Mouse (Mus musculus): Measurements from ENCODE around the gene Frmd5. TPM values are rescaled to one million over a fixed set of nuclear protein-coding genes. Genes with fewer than 3 reads are reported as not detected.

Gene Frmd5
- polyA plus RNA-seq, 1 experiment: 8.8 TPM

- 38% methylated on average over 8 of the region's 8 CpGs for WGBS
- Histone ChIP-seq H3K4me1 (replicated peaks; ENCODE audit: control insufficient read depth, insufficient read depth, low read length) (no peaks in the 10 kb centered on the region), H3K36me3 (ENCODE audit: control insufficient read depth, insufficient read depth, low read length) (no peaks in the 10 kb centered on the region), H3K27ac (ENCODE audit: control insufficient read depth, insufficient read depth, low read length) (no peak overlapping the region), H3K27me3 (ENCODE audit: control insufficient read depth, insufficient read depth, low read length) (no peaks in the 10 kb centered on the region), H3K4me3 (ENCODE audit: control insufficient read depth, insufficient read depth, low read length) (no peak overlapping the region)
- TF ChIP-seq CTCF (IDR thresholded peaks at IDR 0.05; ENCODE audit: borderline replicate concordance, control insufficient read depth, extremely low read depth, insufficient read depth, low read length, poor library complexity): no peak
- TF ChIP-seq POLR2A (IDR thresholded peaks at IDR 0.05; ENCODE audit: control insufficient read depth, extremely low read depth, insufficient read depth, low read length, poor library complexity): no peak
- no peak for DNase-seq
Measured at GRCm38 (mm10) chr2:121758258-121758657, 48.6 kb downstream of the Frmd5 start.

- no peak for DNase-seq
- no peaks in the 10 kb centered on the region for H3K4me1 ChIP-seq (replicated peaks; ENCODE audit: control insufficient read depth, insufficient read depth, low read length)
- H3K36me3 ChIP-seq (ENCODE audit: control insufficient read depth, insufficient read depth, low read length): no peaks in the 10 kb centered on the region
- WGBS: 97% methylated on average over 1 of the region's 1 CpGs
- no peaks in the 10 kb centered on the region for H3K27me3 ChIP-seq (ENCODE audit: control insufficient read depth, insufficient read depth, low read length)
- no peak overlapping the region for H3K4me3 ChIP-seq (ENCODE audit: control insufficient read depth, insufficient read depth, low read length)
- H3K27ac ChIP-seq (ENCODE audit: control insufficient read depth, insufficient read depth, low read length): no peak overlapping the region
- TF ChIP-seq POLR2A (IDR thresholded peaks at IDR 0.05; ENCODE audit: control insufficient read depth, extremely low read depth, insufficient read depth, low read length, poor library complexity) (no peak), CTCF (IDR thresholded peaks at IDR 0.05; ENCODE audit: borderline replicate concordance, control insufficient read depth, extremely low read depth, insufficient read depth, low read length, poor library complexity) (no peak)
Measured at GRCm38 (mm10) chr2:121756336-121756735, 50.6 kb downstream of the Frmd5 start.

GRCm38 (mm10) chr2:121755056-121755455, 51.8 kb downstream of the Frmd5 start:
- no peak overlapping the region for H3K27ac ChIP-seq (ENCODE audit: control insufficient read depth, insufficient read depth, low read length)
- WGBS: 70% methylated on average over 6 of the region's 6 CpGs

GRCm38 (mm10) chr2:121750121-121750520, 56.8 kb downstream of the Frmd5 start:
- WGBS: 92% methylated on average over 6 of the region's 6 CpGs
- H3K4me3 ChIP-seq (ENCODE audit: control insufficient read depth, insufficient read depth, low read length): no peak overlapping the region
- H3K36me3 ChIP-seq (ENCODE audit: control insufficient read depth, insufficient read depth, low read length): no peaks in the 10 kb centered on the region
- no peaks in the 10 kb centered on the region for H3K4me1 ChIP-seq (replicated peaks; ENCODE audit: control insufficient read depth, insufficient read depth, low read length)
- TF ChIP-seq CTCF (IDR thresholded peaks at IDR 0.05; ENCODE audit: borderline replicate concordance, control insufficient read depth, extremely low read depth, insufficient read depth, low read length, poor library complexity): no peak
- TF ChIP-seq POLR2A (IDR thresholded peaks at IDR 0.05; ENCODE audit: control insufficient read depth, extremely low read depth, insufficient read depth, low read length, poor library complexity): no peak
- H3K27ac ChIP-seq (ENCODE audit: control insufficient read depth, insufficient read depth, low read length): no peak overlapping the region
- no peaks in the 10 kb centered on the region for H3K27me3 ChIP-seq (ENCODE audit: control insufficient read depth, insufficient read depth, low read length)
- no peak for DNase-seq

More at GRCm38 (mm10) chr2:121755056-121755455, 51.8 kb downstream of the Frmd5 start:
- H3K27me3 ChIP-seq (ENCODE audit: control insufficient read depth, insufficient read depth, low read length): no peaks in the 10 kb centered on the region
- TF ChIP-seq CTCF (IDR thresholded peaks at IDR 0.05; ENCODE audit: borderline replicate concordance, control insufficient read depth, extremely low read depth, insufficient read depth, low read length, poor library complexity) (no peak), POLR2A (IDR thresholded peaks at IDR 0.05; ENCODE audit: control insufficient read depth, extremely low read depth, insufficient read depth, low read length, poor library complexity) (no peak)
- H3K4me3 ChIP-seq (ENCODE audit: control insufficient read depth, insufficient read depth, low read length): no peak overlapping the region
- no peak for DNase-seq
- H3K4me1 ChIP-seq (replicated peaks; ENCODE audit: control insufficient read depth, insufficient read depth, low read length): no peaks in the 10 kb centered on the region
- H3K36me3 ChIP-seq (ENCODE audit: control insufficient read depth, insufficient read depth, low read length): no peaks in the 10 kb centered on the region

- no peak for DNase-seq
- no peak for TF ChIP-seq CTCF (IDR thresholded peaks at IDR 0.05; ENCODE audit: borderline replicate concordance, control insufficient read depth, extremely low read depth, insufficient read depth, low read length, poor library complexity)
- Histone ChIP-seq H3K4me1 (replicated peaks; ENCODE audit: control insufficient read depth, insufficient read depth, low read length) (no peaks in the 10 kb centered on the region), H3K4me3 (ENCODE audit: control insufficient read depth, insufficient read depth, low read length) (no peak overlapping the region), H3K36me3 (ENCODE audit: control insufficient read depth, insufficient read depth, low read length) (no peaks in the 10 kb centered on the region), H3K27me3 (ENCODE audit: control insufficient read depth, insufficient read depth, low read length) (no peaks in the 10 kb centered on the region), H3K27ac (ENCODE audit: control insufficient read depth, insufficient read depth, low read length) (no peak overlapping the region)
- 95% methylated on average over 2 of the region's 2 CpGs for WGBS
Measured at GRCm38 (mm10) chr2:121741151-121741550, 65.7 kb downstream of the Frmd5 start.

- DNase-seq: no peak
- H3K36me3 ChIP-seq (ENCODE audit: control insufficient read depth, insufficient read depth, low read length): no peaks in the 10 kb centered on the region
- no peak for TF ChIP-seq POLR2A (IDR thresholded peaks at IDR 0.05; ENCODE audit: control insufficient read depth, extremely low read depth, insufficient read depth, low read length, poor library complexity)
- TF ChIP-seq CTCF (IDR thresholded peaks at IDR 0.05; ENCODE audit: borderline replicate concordance, control insufficient read depth, extremely low read depth, insufficient read depth, low read length, poor library complexity): no peak
- H3K4me3 ChIP-seq (ENCODE audit: control insufficient read depth, insufficient read depth, low read length): no peak overlapping the region
- H3K27ac ChIP-seq (ENCODE audit: control insufficient read depth, insufficient read depth, low read length): no peak overlapping the region
- 95% methylated on average over 4 of the region's 4 CpGs for WGBS
- no peaks in the 10 kb centered on the region for H3K4me1 ChIP-seq (replicated peaks; ENCODE audit: control insufficient read depth, insufficient read depth, low read length)
- no peaks in the 10 kb centered on the region for H3K27me3 ChIP-seq (ENCODE audit: control insufficient read depth, insufficient read depth, low read length)
Measured at GRCm38 (mm10) chr2:121739410-121739809, 67.5 kb downstream of the Frmd5 start.

- no peaks in the 10 kb centered on the region for H3K36me3 ChIP-seq (ENCODE audit: control insufficient read depth, insufficient read depth, low read length)
- H3K4me1 ChIP-seq (replicated peaks; ENCODE audit: control insufficient read depth, insufficient read depth, low read length): no peaks in the 10 kb centered on the region
- no peak for TF ChIP-seq CTCF (IDR thresholded peaks at IDR 0.05; ENCODE audit: borderline replicate concordance, control insufficient read depth, extremely low read depth, insufficient read depth, low read length, poor library complexity)
- TF ChIP-seq POLR2A (IDR thresholded peaks at IDR 0.05; ENCODE audit: control insufficient read depth, extremely low read depth, insufficient read depth, low read length, poor library complexity): no peak
- H3K27ac ChIP-seq (ENCODE audit: control insufficient read depth, insufficient read depth, low read length): no peak overlapping the region
- 96% methylated on average over 7 of the region's 7 CpGs for WGBS
- no peaks in the 10 kb centered on the region for H3K27me3 ChIP-seq (ENCODE audit: control insufficient read depth, insufficient read depth, low read length)
- no peak overlapping the region for H3K4me3 ChIP-seq (ENCODE audit: control insufficient read depth, insufficient read depth, low read length)
- DNase-seq: no peak
Measured at GRCm38 (mm10) chr2:121733426-121733825, 73.5 kb downstream of the Frmd5 start.

Measured in thymus, adult 2 months (tissue).